Mouse (Mus musculus): ENCODE data around the gene Phb2.
A peak's percentile ranks its signal among the peaks of the same experiment; 100 is the strongest.

The Phb2 gene

GRCm38 (mm10) chr6:124722876-124723473 lies 10.8 kb downstream of the Phb2 start:
- DNase-seq (ENCODE audit: low read depth, low spot score) = no peak

- no peak for DNase-seq (ENCODE audit: low read depth, low spot score)
These were observed 11.4 kb downstream of the Phb2 start for GRCm38 (mm10) chr6:124723541-124723940.

GRCm38 (mm10) chr6:124724472-124724871 lies 12.3 kb downstream of the Phb2 start:
- DNase-seq (ENCODE audit: low read depth, low spot score) = no peak

- DNase-seq (ENCODE audit: low read depth, low spot score) = no peak
These were observed 16.5 kb downstream of the Phb2 start for GRCm38 (mm10) chr6:124728621-124729020.

- DNase-seq (ENCODE audit: low read depth, low spot score) = no peak
These were observed 17.9 kb downstream of the Phb2 start for GRCm38 (mm10) chr6:124729850-124730705.

GRCm38 (mm10) chr6:124731038-124731437 lies 18.9 kb downstream of the Phb2 start:
- DNase-seq (ENCODE audit: low read depth, low spot score) = no peak

GRCm38 (mm10) chr6:124732476-124733370 lies 20.6 kb downstream of the Phb2 start:
- no peak for DNase-seq (ENCODE audit: low read depth, low spot score)

- no peak for DNase-seq (ENCODE audit: low read depth, low spot score)
These were observed 22.3 kb downstream of the Phb2 start for GRCm38 (mm10) chr6:124734417-124734816.

GRCm38 (mm10) chr6:124737040-124737439 lies 24.9 kb downstream of the Phb2 start:
- no peak for DNase-seq (ENCODE audit: low read depth, low spot score)

GRCm38 (mm10) chr6:124738511-124739023 lies 26.4 kb downstream of the Phb2 start, which contains the start of gene Ptpn6:
TSS of gene Ptpn6 (minus strand) at chr6:124738714.
- peak; percentile 90 for DNase-seq (ENCODE audit: low read depth, low spot score)

GRCm38 (mm10) chr6:124739231-124739796 lies 27.2 kb downstream of the Phb2 start:
- DNase-seq (ENCODE audit: low read depth, low spot score) = no peak

- peak; percentile 43 for DNase-seq (ENCODE audit: low read depth, low spot score)
These were observed 28.2 kb downstream of the Phb2 start for GRCm38 (mm10) chr6:124740211-124740887.

GRCm38 (mm10) chr6:124740888-124741761 lies 29.0 kb downstream of the Phb2 start, which contains the start of gene Grcc10:
TSS of gene Grcc10 (minus strand) at chr6:124741374.
- peak; percentile 98 for DNase-seq (ENCODE audit: low read depth, low spot score)

- DNase-seq (ENCODE audit: low read depth, low spot score) = no peak
These were observed 29.7 kb downstream of the Phb2 start for GRCm38 (mm10) chr6:124741842-124742241.

GRCm38 (mm10) chr6:124742839-124743514 lies 30.8 kb downstream of the Phb2 start:
- no peak for DNase-seq (ENCODE audit: low read depth, low spot score)

- DNase-seq (ENCODE audit: low read depth, low spot score) = no peak
These were observed 31.5 kb downstream of the Phb2 start for GRCm38 (mm10) chr6:124743647-124744046.

- DNase-seq (ENCODE audit: low read depth, low spot score) = no peak
These were observed 32.7 kb downstream of the Phb2 start for GRCm38 (mm10) chr6:124744755-124745321.

GRCm38 (mm10) chr6:124745490-124746295 lies 33.6 kb downstream of the Phb2 start:
- DNase-seq (ENCODE audit: low read depth, low spot score) = peak; percentile 99
